Mouse (Mus musculus) gastrocnemius, adult 2 months (tissue): ENCODE measurements around the gene Prkab1. TPM values are rescaled to one million over a fixed set of nuclear protein-coding genes. Genes with fewer than 3 reads are reported as not detected.

ENCODE experiments used
- DNase-seq: peaks from one replicate; pipeline ENCODE4 v3.0.0; 2022
- H3K27ac ChIP-seq: fragments of 200-600 bp; 2 replicates; pipeline ENCODE4 v1.8.1; 2022; ENCODE audit warnings: mild to moderate bottlenecking
- H3K4me3 ChIP-seq: fragments of 200-600 bp; 2 replicates; pipeline ENCODE4 v1.8.1; 2022; ENCODE audit warnings: mild to moderate bottlenecking, moderate library complexity
- CTCF ChIP-seq: fragments of 200-600 bp; IDR thresholded peaks from 2 replicates; pipeline ENCODE4 v1.8.1; 2022; ENCODE audit warnings: antibody characterized with exemption, mild to moderate bottlenecking, moderate library complexity
- intact Hi-C: fragments of 180-260 bp; cut with DNase I; formaldehyde crosslinking; loops from one replicate; pipeline ENCODE4 v1.15.1; 2025
- total RNA-seq, 2 experiments: library from RNA; stranded (reverse); gene quantifications; 2 replicates each; pipeline ENCODE4 v1.2.3; 2021

Prkab1 gene
- total RNA-seq, 2 experiments from 2014 or later, result 11.0 to 11.1 TPM

DNA sequence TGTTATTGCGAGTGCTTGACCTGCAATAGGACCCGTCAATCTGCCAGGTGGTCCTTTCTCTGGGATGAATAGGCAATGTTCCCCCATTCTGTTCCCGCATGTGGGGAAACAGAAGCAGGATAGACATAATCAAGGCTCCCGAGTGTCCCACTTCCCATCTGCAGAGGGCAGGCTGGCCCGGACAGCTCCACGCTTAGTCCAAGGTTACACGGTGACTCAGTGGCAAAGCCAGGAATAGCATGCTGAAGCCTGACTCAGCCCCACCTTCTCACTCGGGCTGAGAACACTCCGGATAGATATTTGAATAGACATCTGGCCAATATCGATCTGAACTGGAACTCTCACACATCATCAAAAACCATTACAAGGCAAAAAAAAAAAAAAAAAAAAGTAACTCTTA, 48.6 kb downstream of the Prkab1 start:
- Histone ChIP-seq H3K27ac (no peak overlapping the region), H3K4me3 (no peak overlapping the region)
- TF ChIP-seq CTCF, result no peak
- intact Hi-C loops, result no loop called here
- DNase-seq, result no peak

DNA sequence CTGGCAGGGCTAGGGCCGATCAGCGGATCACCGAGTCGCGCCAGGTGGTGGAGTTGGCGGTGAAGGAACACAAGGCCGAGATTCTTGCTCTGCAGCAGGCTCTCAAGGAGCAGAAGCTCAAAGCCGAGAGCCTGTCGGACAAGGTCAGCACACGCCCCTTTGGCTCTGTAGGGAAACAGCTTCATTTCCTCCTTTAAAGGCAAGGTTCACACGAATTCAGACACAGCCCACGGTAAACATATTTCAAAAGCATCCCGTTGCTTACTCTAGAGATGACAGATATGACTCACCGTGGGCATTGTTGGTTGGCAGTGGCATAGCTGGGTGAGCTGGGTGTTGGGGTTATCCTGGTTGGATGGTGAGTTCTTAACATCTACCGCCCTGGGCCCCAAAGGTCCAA, 53.1 kb downstream of the Prkab1 start:
- H3K4me3 ChIP-seq, result no peak overlapping the region; the same call in 1 of the 2 replicates
- intact Hi-C loops, result no loop called here
- H3K27ac ChIP-seq, result peak overlapping the region; percentile 43; the same call in 1 of the 2 replicates
- TF ChIP-seq CTCF, result no peak
- no peak for DNase-seq

Other genes with a start within 250 kb of the Prkab1 start
- under 1 TPM; 0.61 to 0.95 TPM for gene Cit, start 179.2 kb downstream of the Prkab1 start, total RNA-seq
- 100 to 1,000 TPM; 102 to 138 TPM for gene Tmem233, start 58.7 kb upstream of the Prkab1 start, total RNA-seq